28 mouse cellular contexts compared by ENCODE assay signal in genomic region chr1:150886267-150886666, GRCm38 (mm10).
"Had no signal": no experiment of that assay in that cellular context is flagged by ENCODE, and none has a peak within 500 bp of the region (broad histone marks: within the 10 kb centered on the region; RNA-seq: fewer than 3 reads in every experiment).

No protein-coding gene starts in this region.

- H3K4me3 ChIP-seq: embryonic facial prominence, embryonic 10.5 days; embryonic facial prominence, embryonic 12.5 days; embryonic facial prominence, embryonic 13.5 days; embryonic facial prominence, embryonic 15.5 days; erythroblast, embryonic 14.5 days; forebrain, embryonic 10.5 days; forebrain, embryonic 12.5 days; forebrain, embryonic 13.5 days; forebrain, embryonic 15.5 days; gastrocnemius, adult 2 months; heart, adult 2 months had no signal

- DNase-seq: cerebellum, adult 8-10 months; cerebellum, adult 9-10 months; cerebellum, adult 9-11 months; cerebellum, postnatal 10 days; cerebellum, postnatal 14 days; cerebellum, postnatal 25 days; cerebellum, postnatal 36 days; embryo, embryonic 11 days; forebrain, postnatal 0 days; gastrocnemius, adult 2 months; gastrocnemius, postnatal 10 days; gastrocnemius, postnatal 14 days; gastrocnemius, postnatal 25 days; gastrocnemius, postnatal 36 days; heart, adult 11 months; heart, adult 18-20 months; heart, adult 2 months had no signal

- H3K4me2 ChIP-seq: embryonic facial prominence, embryonic 12.5 days; embryonic facial prominence, embryonic 13.5 days; embryonic facial prominence, embryonic 15.5 days; forebrain, embryonic 12.5 days; forebrain, embryonic 13.5 days; forebrain, embryonic 15.5 days had no signal

- H3K4me1 ChIP-seq: embryonic facial prominence, embryonic 10.5 days; embryonic facial prominence, embryonic 12.5 days; embryonic facial prominence, embryonic 13.5 days; embryonic facial prominence, embryonic 15.5 days; forebrain, embryonic 10.5 days; forebrain, embryonic 12.5 days; forebrain, embryonic 13.5 days; forebrain, embryonic 15.5 days had no signal

- H3K36me3 ChIP-seq: embryonic facial prominence, embryonic 12.5 days; embryonic facial prominence, embryonic 13.5 days; embryonic facial prominence, embryonic 15.5 days; forebrain, embryonic 10.5 days; forebrain, embryonic 12.5 days; forebrain, embryonic 15.5 days had no signal

- H3K9me3 ChIP-seq: embryonic facial prominence, embryonic 10.5 days; embryonic facial prominence, embryonic 12.5 days; embryonic facial prominence, embryonic 13.5 days; embryonic facial prominence, embryonic 15.5 days; forebrain, embryonic 10.5 days; forebrain, embryonic 12.5 days; forebrain, embryonic 13.5 days; forebrain, embryonic 15.5 days had no signal

- H3K9ac ChIP-seq: embryonic facial prominence, embryonic 12.5 days; embryonic facial prominence, embryonic 13.5 days; embryonic facial prominence, embryonic 15.5 days; forebrain, embryonic 12.5 days; forebrain, embryonic 13.5 days; forebrain, embryonic 15.5 days; forebrain, postnatal 0 days had no signal

- ATAC-seq: forebrain, embryonic 13.5 days; forebrain, embryonic 14.5 days; forebrain, embryonic 15.5 days; forebrain, embryonic 16.5 days; forebrain, postnatal 0 days had no signal

- H3K27me3 ChIP-seq: embryonic facial prominence, embryonic 12.5 days; embryonic facial prominence, embryonic 13.5 days; embryonic facial prominence, embryonic 15.5 days; forebrain, embryonic 12.5 days; forebrain, embryonic 13.5 days; forebrain, embryonic 15.5 days had no signal

- H3K27ac ChIP-seq: embryonic facial prominence, embryonic 10.5 days; embryonic facial prominence, embryonic 12.5 days; embryonic facial prominence, embryonic 13.5 days; embryonic facial prominence, embryonic 15.5 days; forebrain, embryonic 10.5 days; forebrain, embryonic 12.5 days; forebrain, embryonic 13.5 days; forebrain, embryonic 15.5 days; gastrocnemius, adult 2 months; heart, adult 2 months had no signal
